Mouse (Mus musculus): Measurements from ENCODE around the gene Raly.

The Raly gene

GRCm38 (mm10) chr2:154785284-154785683 lies 5.6 kb upstream of the Raly start:
- no peak for DNase-seq

DNA sequence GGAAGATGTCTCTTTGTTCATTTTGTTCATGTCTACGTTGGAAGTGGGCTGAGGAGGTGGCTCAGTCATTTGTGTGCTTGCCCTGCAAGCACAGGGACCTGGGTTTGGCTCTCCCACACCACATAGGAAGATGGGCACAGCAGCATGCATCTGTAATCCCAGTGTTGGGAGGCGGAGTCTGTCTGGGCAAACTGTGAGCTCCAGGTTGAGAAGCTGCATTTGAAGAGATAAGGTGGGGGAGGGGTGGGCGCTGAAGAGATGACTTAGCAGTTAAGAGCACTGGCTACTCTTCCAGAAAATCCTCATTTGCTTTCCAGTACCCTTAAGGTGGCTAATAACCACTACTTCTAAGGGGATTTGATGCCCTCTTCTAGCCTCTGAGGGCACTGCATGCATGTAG lies 4.7 kb upstream of the Raly start:
- DNase-seq = no peak

GRCm38 (mm10) chr2:154786776-154787175 lies 4.1 kb upstream of the Raly start:
- DNase-seq = no peak

- DNase-seq = peak; percentile 18
These were observed 1.5 kb upstream of the Raly start for GRCm38 (mm10) chr2:154789381-154789780.

DNA sequence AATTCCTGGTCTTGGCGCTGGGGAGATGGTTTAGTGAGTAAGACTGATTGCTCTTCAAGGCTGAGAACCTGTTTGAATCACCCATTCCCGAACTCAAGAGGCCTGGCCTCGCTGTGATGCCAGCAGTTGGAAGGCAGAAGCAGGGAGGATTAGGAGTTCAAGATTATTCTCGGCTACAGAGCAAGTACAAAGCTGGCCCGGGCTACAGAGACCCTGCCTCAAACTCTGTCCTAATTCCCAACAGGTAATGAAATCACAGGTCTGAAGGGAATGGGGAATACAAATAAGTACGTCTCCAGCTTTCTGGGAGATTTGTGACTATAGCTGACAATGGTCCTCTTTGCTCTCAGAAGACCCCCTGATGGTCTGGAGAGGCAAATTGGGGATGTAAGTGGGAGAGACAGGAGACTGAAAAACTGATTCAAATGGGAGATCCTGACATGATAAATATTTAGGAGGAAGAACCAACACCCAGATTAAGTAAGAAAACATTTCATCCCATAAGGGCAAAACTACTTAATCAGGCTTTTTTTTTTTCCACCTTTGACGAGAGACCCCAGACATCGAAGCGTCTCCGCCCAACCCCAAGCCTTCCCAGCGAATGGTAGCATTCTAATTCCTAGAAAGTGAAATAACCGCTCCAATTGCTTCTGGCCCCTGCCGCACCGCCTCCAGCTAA lies 780 bp upstream of the Raly start:
- no peak for DNase-seq

DNA sequence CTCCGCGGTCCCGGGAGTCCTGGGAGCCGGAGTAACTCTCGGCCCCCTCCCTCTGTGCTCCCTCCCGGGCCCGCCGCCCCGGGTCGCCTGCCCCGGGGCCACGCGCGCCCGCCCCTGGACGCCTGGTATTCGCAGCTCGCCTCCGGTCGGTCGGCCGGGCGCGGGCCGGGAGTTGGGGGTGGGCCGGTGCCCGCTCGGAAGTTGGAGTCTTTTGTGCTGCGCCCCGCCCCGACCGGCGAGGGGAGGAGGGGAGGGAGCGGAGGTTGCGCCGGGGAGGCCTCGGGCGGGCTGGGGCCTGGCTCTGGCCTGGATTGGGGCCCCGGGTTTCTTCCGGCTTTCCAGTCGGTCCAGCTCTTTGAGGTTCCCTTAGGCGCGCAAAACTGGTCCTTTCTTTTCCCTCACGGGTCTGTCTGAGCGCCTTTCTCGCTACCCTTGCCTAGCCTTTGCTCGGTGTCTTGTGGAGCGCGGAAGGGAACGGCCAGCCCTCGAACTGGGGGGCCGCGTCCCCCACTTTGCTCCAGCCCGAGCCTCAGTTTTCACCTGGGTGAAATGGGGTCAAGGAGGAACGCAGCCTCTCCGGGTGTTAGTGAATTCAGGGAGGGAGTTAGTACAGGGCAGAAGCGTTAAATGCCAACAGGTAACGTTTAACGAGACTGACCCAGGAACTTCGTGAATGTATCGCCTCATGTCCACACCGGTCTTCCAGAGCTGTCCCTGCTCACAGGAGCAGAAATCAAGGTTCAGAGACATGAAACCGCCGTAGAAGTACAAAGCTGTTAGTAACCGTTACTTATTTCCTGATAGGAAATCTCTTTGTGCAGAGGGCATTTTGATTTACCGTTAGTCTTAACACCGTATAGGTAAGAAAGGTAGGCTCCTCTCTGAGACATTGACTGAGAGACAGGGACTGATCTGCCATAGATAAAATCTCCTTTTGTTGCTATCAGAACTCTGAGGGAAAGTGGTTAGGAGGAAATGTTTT lies 1.1 kb downstream of the Raly start:
- peak; percentile 83 for DNase-seq

DNA sequence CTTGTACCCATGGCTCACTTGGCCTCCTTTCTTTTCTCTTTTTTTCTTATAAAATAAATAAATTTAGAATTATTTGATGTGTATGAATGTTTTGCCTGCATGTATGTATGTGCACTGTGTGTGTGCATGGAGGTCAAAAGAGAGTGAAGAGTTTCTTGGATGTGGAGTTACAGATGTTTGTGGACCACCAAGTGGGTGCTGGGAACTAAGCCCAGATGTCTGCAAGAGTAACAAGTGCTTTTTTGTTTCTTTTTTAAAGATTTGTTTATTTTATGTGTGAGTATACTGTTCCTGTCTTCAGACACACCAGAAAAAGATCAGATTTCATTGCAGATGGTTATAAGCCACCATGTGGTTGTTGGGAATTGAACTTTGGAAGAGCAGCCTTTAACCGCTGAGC lies 12.5 kb downstream of the Raly start:
- no peak for DNase-seq

GRCm38 (mm10) chr2:154803845-154804244 lies 12.9 kb downstream of the Raly start:
- DNase-seq = no peak

DNA sequence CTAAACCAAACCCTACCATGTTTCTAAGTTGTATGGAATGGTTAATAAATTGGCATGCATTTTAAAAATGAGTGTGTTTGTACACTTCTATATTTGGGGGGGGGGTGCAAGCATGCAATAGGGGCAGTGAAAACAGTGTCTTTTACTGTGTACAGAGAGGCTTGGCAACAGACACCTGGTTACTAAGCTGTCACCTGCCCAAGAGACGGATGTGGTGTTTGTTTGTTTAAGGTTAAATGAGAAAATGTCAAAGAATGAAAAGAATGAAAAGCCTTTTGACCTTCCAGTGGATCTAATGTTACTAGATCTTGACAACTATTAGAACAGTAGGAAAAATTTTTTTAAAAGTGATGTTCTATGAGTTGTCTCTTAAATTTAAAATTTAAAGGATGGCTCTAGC lies 16.8 kb downstream of the Raly start:
- no peak for DNase-seq

- DNase-seq = peak; percentile 65
These were observed 18.3 kb downstream of the Raly start for GRCm38 (mm10) chr2:154809107-154809762.

DNA sequence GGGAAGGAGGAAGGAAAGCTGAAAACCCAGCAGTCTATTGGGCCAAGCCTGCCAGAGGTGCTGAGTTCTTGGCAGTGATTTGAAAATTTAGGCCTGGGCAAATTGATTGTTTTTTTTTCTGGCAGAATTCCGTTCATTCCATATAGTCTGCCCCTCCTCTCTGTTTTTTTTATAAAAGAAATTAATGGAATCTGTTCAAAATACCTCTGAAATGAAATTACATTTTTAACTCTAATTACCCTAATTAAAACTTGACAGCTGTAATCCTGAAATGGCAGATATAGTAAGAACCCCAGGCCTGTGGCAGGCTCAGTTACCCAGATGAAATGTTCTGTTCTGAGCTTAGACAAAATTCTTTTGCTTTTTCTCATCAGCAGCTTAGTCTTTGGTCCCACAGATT lies 19.9 kb downstream of the Raly start:
- no peak for DNase-seq

DNA sequence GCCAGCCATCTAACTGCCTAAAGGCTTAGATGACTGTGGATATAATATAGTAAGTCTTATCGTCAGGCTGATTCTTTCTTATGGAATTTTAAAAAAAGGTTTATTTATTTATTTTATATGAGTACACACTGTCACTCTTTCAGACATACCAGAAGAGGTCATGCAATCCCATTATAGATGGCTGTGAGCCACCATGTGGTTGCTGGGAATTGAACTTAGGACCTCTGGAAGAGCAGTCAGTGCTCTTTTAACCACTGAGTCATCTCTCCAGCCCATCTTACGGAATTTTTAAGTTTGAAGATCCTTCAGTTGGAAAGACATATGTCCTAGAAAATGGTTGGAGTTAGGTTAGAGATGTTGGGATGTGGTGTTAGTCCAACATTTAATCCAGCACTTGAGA lies 22.5 kb downstream of the Raly start:
- no peak for DNase-seq

DNA sequence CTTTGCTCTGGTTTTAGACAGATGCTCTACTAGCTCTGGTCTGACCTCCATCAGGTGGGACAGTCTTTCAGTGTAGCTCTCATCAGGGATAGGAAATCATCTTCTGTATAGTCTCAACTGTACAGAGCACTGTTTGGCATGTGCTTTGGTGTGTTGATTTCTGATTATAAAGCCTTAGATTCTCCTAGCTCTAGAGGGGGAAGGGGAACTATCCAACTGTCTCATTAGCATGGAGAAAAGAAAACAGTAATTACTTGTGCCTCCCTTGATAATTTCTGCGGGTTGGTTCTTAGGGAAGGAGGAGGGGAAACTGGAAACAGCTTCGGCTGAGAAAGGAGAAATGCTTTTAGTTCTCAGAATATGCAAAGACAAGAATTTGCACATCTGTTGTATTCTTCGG lies 26.2 kb downstream of the Raly start:
- no peak for DNase-seq

GRCm38 (mm10) chr2:154817788-154818187 lies 26.9 kb downstream of the Raly start:
- DNase-seq = peak; percentile 25

GRCm38 (mm10) chr2:154818599-154818998 lies 27.7 kb downstream of the Raly start:
- no peak for DNase-seq

- DNase-seq = no peak
These were observed 29.4 kb downstream of the Raly start for GRCm38 (mm10) chr2:154820346-154820745.

DNA sequence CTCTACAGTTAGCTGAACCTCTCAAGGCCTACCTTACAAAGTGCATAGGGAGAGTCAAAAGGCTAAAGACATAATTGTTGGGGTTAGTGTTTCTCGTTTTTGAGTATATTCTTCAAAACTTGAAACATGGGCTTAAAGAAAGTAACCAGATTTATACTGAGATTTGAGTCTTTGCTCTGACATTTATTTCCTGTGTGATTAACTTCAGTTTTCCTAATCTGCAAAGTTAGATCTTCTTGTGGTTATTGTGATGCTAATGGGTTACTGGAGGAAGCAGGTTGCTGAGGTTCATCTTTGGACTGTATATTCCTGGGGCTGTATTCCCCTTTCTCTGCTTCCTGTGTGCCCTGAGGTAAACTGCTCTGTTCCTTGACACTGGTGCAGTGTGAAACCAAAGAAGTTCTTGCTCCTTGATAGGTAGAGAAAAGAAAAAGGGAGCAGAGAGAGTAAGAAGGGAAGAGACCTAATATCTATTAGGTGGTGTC lies 35.2 kb downstream of the Raly start:
- no peak for DNase-seq

- peak; percentile 27 for DNase-seq
These were observed 36.6 kb downstream of the Raly start for GRCm38 (mm10) chr2:154827521-154827920.

DNA sequence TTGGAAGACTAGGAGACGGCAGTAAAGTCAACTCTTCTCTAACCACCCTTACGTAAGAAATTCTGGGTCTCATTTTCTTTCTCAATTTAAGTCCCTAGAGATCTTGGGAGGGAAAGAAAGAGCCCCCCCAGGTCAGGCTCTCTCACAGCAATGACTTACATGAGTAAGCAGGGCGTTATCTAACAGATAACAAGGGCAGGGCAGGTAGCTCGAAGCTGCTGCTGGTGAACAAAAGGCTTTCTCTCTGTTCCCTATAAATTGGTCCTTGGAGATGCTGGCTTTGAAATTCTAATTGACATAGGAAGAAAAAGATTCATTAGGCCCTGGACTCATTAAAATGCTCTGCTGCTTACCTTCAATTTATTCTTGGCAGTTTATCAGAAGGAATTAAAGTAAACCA lies 41.6 kb downstream of the Raly start:
- DNase-seq = no peak

GRCm38 (mm10) chr2:154834149-154834865 lies 43.4 kb downstream of the Raly start:
- DNase-seq = no peak

GRCm38 (mm10) chr2:154836537-154836936 lies 45.6 kb downstream of the Raly start:
- no peak for DNase-seq

GRCm38 (mm10) chr2:154848086-154848485 lies 57.2 kb downstream of the Raly start:
- DNase-seq = no peak

DNA sequence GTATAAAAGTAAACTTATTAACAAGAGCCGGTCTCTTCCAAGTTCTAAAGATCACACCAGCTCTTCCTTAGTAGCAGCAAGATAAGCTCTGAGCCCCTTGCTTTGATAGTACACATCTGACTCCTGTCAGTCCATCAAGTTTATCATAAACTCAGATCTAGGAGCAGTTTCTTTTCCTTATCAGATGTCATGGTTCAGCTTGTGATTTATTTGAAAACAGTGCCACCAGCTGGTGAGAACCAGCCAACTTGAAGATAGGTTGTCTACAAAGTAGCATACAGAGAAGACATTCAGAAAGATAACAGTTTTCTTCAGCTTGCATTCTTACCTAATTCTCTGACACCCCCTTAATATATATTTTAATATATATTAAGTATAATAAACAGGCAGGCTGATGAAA lies 64.5 kb downstream of the Raly start:
- peak; percentile 44 for DNase-seq

All from kidney, adult 11 months (tissue).